Mouse (Mus musculus) 3134 (cell line): ENCODE data around the gene Nudc.
"Not testable (repeated sequence)": the region's sequence is repeated elsewhere in the genome, so short reads cannot be mapped to it uniquely, and the experiment has no call there.

Experiments used
- DNase-seq: peaks from one replicate; pipeline ENCODE4 v3.0.0-alpha.2; 2011; ENCODE audit warnings: low spot score; ENCODE audit not compliant: insufficient read length; ENCODE audit errors: extremely low read depth

The Nudc gene

GRCm38 (mm10) chr4:133552029-133552428, 6.2 kb upstream of the Nudc start:
- DNase-seq = no peak

DNA sequence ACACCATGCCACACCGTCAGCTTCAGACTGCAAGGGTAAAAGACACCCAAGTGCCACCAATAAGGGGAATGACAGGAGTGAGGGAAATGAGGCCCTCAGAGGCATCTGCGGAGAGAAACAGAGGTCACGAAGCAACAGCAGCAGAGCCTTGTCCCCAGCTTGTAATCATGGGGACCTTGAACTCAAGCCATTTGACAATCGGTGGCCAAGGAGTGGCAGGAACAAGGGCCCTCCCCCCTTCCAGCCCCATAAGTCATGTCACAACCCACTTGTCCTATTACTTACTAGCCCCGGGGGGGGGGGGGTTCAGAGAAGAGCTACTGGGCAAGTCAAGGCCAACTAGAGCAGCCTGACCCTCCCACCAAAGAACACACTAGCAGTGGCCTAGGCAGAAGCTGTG, 9.1 kb downstream of the Nudc start:
- DNase-seq = no peak

- DNase-seq = no peak
These were observed 9.7 kb downstream of the Nudc start for GRCm38 (mm10) chr4:133536081-133536480.

GRCm38 (mm10) chr4:133532777-133533176, 13.0 kb downstream of the Nudc start:
- no peak for DNase-seq

- no peak for DNase-seq
These were observed 18.0 kb downstream of the Nudc start for GRCm38 (mm10) chr4:133527788-133528187.

- DNase-seq = no peak
These were observed 24.3 kb downstream of the Nudc start for GRCm38 (mm10) chr4:133521502-133521901.

- no peak for DNase-seq
These were observed 26.5 kb downstream of the Nudc start for GRCm38 (mm10) chr4:133519369-133519665.

DNA sequence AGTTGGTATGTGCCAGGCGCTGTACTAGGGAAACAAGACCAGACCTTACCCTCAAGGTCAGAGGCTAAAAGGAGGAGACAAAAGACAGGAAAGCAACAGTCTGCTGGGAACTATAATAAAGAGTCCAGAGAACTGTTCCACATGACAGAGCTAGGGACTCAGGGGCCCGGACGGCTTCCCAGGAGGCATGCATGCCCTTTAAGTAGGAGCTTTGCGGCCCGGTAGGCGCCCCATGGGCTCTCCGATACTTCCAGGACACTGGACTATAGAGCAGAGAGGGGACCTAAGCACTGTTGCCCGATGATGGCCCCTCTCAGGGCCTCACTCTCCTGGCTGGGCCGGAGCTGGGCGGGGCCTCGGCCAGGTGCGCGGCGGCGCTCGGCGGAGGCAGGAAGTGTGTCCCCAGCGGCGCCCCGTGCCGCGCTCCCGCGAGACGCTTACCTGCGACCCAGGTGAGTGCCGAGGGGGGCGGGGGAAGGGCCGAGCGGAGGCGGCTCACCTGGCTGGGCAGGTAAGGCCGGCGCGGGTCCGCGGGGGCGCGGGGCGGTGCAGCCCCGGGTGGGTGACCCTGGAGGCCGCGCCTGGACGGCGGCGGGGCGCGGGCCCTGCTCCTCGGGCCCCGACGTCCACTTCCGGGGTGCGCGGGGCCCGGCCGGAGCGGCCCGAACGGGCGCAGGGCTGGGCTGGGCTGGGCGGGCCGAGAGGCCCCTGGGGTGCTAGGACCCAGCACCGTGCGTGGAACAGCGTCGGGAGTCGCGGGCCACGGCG, 27.0 kb downstream of the Nudc start, which contains the start of gene Kdf1:
Gene Kdf1, plus strand, starts transcription at position 363 of the 768 bp plus-strand sequence.
- no peak for DNase-seq

- DNase-seq = no peak
These were observed 32.8 kb downstream of the Nudc start for GRCm38 (mm10) chr4:133512972-133513371.

DNA sequence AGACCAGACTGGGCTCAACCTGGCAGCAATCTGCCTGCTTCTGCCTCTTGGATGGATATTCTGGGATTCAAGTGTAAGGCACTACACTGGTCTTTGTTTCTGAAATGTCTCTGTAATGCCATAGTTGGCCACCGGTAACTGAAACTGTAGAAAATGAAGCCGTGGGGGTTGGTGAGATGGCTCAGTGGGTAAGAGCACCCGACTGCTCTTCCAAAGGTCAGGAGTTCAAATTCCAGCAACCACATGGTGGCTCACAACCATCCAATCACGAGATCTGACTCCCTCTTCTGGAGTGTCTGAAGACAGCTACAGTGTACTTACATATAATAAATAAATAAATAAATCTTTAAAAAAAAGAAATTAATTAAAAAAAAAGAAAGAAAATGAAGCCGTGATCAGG, 33.3 kb downstream of the Nudc start:
- not testable (repeated sequence) for DNase-seq

- DNase-seq = no peak
These were observed 34.7 kb downstream of the Nudc start for GRCm38 (mm10) chr4:133511050-133511449.

- no peak for DNase-seq
These were observed 36.8 kb downstream of the Nudc start for GRCm38 (mm10) chr4:133508990-133509389.

DNA sequence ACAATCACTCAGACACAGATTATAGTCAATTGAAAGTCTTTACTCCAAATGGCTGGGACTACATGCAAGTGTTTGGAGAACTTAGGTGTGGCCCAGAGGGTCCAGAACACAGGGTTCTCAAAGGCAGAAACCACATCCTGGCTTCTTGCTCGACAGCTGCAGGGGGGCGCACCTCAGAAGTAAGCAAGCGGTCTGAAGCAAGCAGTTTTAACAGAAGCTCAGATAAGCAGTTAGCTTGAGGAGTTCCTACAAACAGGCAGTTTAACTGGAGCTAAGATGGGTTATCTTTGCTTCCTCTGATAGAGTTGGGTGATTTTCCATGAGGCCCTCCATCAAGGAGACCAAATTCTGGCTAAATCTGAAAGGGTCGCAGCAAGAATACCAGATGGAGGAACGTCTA, 39.2 kb downstream of the Nudc start:
- DNase-seq = no peak

GRCm38 (mm10) chr4:133504755-133505485, 40.9 kb downstream of the Nudc start:
- no peak for DNase-seq

GRCm38 (mm10) chr4:133504300-133504699, 41.5 kb downstream of the Nudc start:
- no peak for DNase-seq

GRCm38 (mm10) chr4:133501514-133501913, 44.3 kb downstream of the Nudc start:
- DNase-seq = no peak

GRCm38 (mm10) chr4:133498160-133498724, 47.6 kb downstream of the Nudc start, which contains the start of gene Trnp1:
Gene Trnp1, minus strand, starts transcription at chr4:133498550.
- no peak for DNase-seq

GRCm38 (mm10) chr4:133497461-133498159, 48.2 kb downstream of the Nudc start:
- DNase-seq = no peak

DNA sequence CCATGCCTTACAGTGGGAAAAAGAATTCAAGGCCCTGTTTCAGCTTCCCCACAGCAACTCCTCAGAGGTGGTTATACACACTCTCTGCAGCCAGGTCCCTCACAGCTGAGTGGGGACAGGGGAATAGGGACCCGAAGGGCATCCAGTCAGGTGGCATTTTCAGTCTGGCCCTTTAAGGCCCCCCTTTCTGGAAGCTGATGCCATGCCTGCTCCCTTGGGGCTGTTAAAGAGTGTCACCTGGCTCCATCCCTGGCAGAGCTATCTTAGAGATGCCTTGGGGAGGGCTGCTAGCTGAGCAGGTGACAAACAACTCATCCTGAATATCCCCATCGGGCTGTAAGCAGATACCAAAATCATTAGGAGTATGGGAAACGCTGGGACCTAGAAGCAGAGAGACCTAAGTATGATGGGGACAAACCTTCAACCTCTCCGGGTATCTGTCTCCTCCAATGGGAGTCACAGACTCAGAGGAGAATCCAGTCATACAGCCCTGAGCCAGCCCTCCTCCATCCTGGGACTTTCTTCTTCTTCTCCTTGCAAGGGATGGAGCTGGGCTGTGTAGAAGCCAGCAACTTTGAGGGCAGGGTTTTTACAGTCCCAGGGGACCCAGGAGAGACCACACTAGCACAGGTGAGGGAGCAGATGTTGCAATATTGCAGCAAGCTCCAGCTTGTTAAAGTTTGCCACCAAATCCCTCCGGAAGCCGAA, 48.9 kb downstream of the Nudc start:
- DNase-seq = no peak

GRCm38 (mm10) chr4:133495711-133496110, 50.1 kb downstream of the Nudc start:
- DNase-seq = no peak

DNA sequence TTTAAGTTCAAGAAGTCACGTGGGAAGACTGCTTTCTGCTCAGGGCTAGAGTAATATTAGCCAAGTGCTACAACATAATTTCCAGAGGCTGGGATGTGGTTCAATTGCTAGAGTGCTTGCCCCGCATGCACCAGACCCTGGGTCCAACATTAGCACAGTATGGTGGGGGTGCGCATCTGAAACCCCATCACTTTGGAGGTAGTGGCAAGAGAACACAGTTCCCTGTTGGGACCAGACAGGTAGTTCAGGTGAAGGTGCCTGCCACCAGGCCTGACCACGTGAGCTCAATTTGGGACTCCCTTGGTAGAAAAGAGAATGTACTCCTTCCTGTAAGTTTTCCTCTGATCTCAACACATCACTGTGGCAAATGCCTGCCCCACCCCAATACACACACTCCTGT, 50.9 kb downstream of the Nudc start:
- DNase-seq = no peak
